Mouse (Mus musculus): Measurements from ENCODE around the gene Ric8a. TPM values are rescaled to one million over a fixed set of nuclear protein-coding genes. Genes with fewer than 3 reads are reported as not detected.
"Not testable (repeated sequence)": the region's sequence is repeated elsewhere in the genome, so short reads cannot be mapped to it uniquely, and the experiment has no call there.

Gene Ric8a
- polyA plus RNA-seq, 1 experiment: 103 TPM

DNA sequence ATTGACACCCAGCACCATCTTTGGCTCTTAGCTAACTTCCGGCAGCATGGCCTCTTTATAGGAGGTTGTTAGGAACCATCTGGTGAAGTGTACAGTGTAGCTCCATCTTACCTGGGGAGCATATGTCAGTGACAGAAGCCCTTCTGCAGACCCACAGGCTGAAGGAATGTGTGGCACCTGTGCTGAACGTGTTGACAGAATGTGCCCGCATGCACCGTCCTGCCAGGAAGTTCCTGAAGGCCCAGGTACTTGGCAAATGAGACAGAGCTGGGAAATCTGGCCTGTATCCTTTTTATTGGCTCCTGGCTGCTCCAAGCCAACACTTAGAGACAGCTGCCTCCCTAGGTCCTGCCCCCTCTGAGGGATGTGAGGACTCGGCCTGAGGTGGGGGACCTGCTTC is 4.0 kb downstream of the Ric8a start:
- TF ChIP-seq POLR2A (IDR thresholded peaks at IDR 0.05; ENCODE audit: borderline replicate concordance, extremely low read depth, insufficient read depth, insufficient read length, poor library complexity, severe bottlenecking) (no peak), CTCF (IDR thresholded peaks at IDR 0.05; ENCODE audit: borderline replicate concordance, extremely low read depth, insufficient read depth, insufficient read length) (no peak)
- DNase-seq (ENCODE audit: low read depth): no peak

- TF ChIP-seq CTCF (IDR thresholded peaks at IDR 0.05; ENCODE audit: borderline replicate concordance, extremely low read depth, insufficient read depth, insufficient read length): no peak
Observed at GRCm38 (mm10) chr7:140864761-140865160, 8.0 kb downstream of the Ric8a start.

DNA sequence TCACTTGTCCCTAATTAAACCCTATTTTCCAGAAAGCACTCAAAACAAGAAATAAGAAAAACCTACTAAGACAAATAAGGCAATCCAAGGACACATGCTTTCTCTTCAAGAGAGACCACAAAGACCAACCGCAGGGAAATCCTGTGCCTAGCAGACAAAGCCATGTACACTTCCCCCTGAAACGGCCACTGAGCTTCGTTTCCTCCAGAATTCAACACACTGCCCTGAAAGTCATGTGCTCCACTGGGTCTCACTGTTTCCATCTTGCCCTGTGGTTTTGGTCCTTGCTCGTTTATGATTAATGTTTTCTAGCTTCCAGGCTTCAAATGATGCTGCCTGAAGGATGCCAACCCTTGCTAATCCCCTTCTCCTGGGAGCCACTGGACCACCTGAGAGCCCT is 17.5 kb downstream of the Ric8a start:
- DNase-seq (ENCODE audit: low read depth): no peak
- TF ChIP-seq CTCF (IDR thresholded peaks at IDR 0.05; ENCODE audit: borderline replicate concordance, extremely low read depth, insufficient read depth, insufficient read length): no peak

More at GRCm38 (mm10) chr7:140864761-140865160, 8.0 kb downstream of the Ric8a start:
- DNase-seq (ENCODE audit: low read depth): no peak

- TF ChIP-seq POLR2A (IDR thresholded peaks at IDR 0.05; ENCODE audit: borderline replicate concordance, extremely low read depth, insufficient read depth, insufficient read length, poor library complexity, severe bottlenecking) (no peak), CTCF (IDR thresholded peaks at IDR 0.05; ENCODE audit: borderline replicate concordance, extremely low read depth, insufficient read depth, insufficient read length) (no peak)
- DNase-seq (ENCODE audit: low read depth): no peak
Observed at GRCm38 (mm10) chr7:140877364-140877763, 20.6 kb downstream of the Ric8a start.

DNA sequence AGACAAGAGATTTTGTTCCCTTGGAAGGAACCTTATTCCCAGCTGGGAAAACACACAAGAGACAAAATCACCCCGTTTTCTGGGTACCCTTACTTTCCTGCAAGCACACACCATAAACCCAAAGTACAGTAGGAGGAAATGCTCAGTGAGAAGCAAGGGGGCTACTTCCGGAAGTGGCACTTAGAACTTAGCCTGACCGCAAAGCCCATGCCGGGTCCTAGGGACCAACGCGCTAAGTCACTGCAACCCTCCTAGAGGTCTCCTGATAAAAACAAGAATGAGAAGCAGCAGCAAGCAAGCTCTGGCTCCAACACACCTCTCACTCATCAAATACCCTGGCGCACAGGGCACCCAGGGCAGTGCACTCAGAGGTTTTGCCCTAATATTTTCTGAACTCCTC is 22.6 kb downstream of the Ric8a start:
- DNase-seq (ENCODE audit: low read depth): no peak
- no peak for TF ChIP-seq POLR2A (IDR thresholded peaks at IDR 0.05; ENCODE audit: borderline replicate concordance, extremely low read depth, insufficient read depth, insufficient read length, poor library complexity, severe bottlenecking)
- TF ChIP-seq CTCF (IDR thresholded peaks at IDR 0.05; ENCODE audit: borderline replicate concordance, extremely low read depth, insufficient read depth, insufficient read length): no peak

DNA sequence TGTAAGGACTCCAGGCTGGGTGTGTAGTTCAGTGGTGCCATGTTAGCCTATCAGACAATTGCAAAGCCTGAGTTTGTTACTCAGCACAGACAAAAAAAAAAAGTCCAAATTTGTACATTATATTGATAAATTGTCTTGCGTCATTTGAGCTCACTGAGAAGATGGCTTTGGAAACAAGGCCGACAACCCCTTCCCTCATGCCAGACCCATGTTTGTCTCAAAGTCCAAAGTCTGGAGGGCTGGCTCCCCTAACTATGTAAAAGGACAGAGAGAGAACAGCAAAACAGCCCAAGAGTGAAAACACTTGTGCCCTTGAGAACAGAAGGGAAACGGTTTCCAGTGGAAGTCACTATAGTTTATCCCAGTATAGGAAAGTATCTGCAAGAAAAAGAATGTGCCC is 23.7 kb downstream of the Ric8a start:
- no peak for DNase-seq (ENCODE audit: low read depth)
- TF ChIP-seq CTCF (IDR thresholded peaks at IDR 0.05; ENCODE audit: borderline replicate concordance, extremely low read depth, insufficient read depth, insufficient read length) (no peak), POLR2A (IDR thresholded peaks at IDR 0.05; ENCODE audit: borderline replicate concordance, extremely low read depth, insufficient read depth, insufficient read length, poor library complexity, severe bottlenecking) (no peak)

DNA sequence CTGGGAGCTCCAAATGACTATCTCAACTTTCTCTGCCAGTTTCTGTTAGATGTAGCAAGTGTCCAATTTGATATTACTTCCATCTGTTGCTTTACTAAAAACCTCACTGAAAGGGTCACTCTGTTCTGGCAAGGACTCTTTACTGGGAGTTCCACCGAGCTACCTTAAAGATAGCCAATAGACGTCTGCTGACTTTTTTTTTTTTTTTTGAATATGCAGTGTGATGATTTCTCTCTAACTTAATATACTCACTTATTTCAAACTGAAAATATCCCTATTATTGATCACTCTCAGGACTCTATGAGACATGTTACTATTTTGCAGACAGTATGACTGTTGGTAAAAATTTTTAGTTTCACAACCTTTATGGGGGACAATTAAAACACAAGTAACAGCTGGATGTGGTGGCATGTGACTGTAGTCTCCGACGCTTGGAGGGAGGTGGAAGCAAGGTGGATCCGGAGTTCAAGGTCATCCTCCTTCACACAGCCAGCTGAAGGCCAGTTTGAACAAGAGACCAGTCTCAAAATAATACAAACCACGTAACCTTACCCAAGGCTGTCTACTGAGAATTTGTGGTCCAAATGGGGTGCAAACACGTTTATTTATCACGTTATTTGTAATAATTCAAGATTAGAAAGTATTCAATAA is 24.2 kb downstream of the Ric8a start:
- DNase-seq (ENCODE audit: low read depth): no peak
- no peak for TF ChIP-seq POLR2A (IDR thresholded peaks at IDR 0.05; ENCODE audit: borderline replicate concordance, extremely low read depth, insufficient read depth, insufficient read length, poor library complexity, severe bottlenecking)
- TF ChIP-seq CTCF (IDR thresholded peaks at IDR 0.05; ENCODE audit: borderline replicate concordance, extremely low read depth, insufficient read depth, insufficient read length): no peak

- peak; percentile 98 for DNase-seq (ENCODE audit: low read depth)
- TF ChIP-seq POLR2A (IDR thresholded peaks at IDR 0.05; ENCODE audit: borderline replicate concordance, extremely low read depth, insufficient read depth, insufficient read length, poor library complexity, severe bottlenecking) (0 out of 2 replicates have a peak, but pooled peaks have one; percentile 9), CTCF (IDR thresholded peaks at IDR 0.05; ENCODE audit: borderline replicate concordance, extremely low read depth, insufficient read depth, insufficient read length) (no peak)
Observed at GRCm38 (mm10) chr7:140881696-140882468, 25.1 kb downstream of the Ric8a start, which contains the start of the genes Psmd13 and Sirt3. Psmd13 (plus strand) TSS chr7:140881968. Sirt3 (minus strand) TSS chr7:140882309.

- no peak for DNase-seq (ENCODE audit: low read depth)
- TF ChIP-seq POLR2A (IDR thresholded peaks at IDR 0.05; ENCODE audit: borderline replicate concordance, extremely low read depth, insufficient read depth, insufficient read length, poor library complexity, severe bottlenecking) (no peak), CTCF (IDR thresholded peaks at IDR 0.05; ENCODE audit: borderline replicate concordance, extremely low read depth, insufficient read depth, insufficient read length) (no peak)
Observed at GRCm38 (mm10) chr7:140882469-140882803, 25.7 kb downstream of the Ric8a start.

DNA sequence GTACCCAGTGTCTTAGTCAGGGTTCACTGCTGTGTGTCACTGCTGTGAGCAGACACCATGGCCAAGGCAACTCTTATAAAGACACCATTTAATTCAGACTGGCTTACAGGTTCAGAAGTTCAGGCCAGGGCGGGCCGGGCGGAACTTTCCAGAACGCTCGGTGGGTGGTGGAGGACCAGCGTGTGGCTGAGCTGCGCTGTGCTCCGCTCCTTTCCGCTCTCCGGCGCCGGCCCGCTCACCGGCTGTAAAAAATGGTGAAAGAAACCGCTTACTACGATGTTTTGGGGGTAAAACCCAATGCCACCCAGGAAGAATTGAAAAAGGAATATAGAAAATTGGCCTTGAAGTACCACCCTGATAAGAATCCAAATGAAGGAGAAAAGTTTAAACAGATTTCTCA is 33.9 kb downstream of the Ric8a start:
- not testable (repeated sequence) for DNase-seq (ENCODE audit: low read depth)

DNA sequence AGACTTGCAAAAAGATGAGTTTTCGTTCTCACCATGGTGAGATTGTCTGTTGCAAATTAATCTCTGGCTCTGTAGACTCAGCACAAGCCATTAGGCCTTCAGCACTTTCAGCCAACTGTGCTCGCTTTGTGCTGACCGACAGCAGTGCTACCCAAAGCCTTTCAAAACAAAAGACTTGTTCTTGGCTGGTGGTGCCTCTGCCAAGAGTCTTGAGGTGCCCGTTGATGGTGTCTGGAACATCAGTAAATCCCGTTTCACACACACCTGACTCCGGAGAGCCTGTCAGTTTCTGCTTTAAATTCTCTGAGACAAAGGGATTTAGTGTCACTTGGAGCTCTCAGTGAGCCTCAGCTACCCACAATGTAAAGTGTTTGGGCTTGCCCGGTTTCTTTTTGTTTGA is 37.3 kb downstream of the Ric8a start:
- DNase-seq (ENCODE audit: low read depth): no peak
- TF ChIP-seq CTCF (IDR thresholded peaks at IDR 0.05; ENCODE audit: borderline replicate concordance, extremely low read depth, insufficient read depth, insufficient read length) (no peak), POLR2A (IDR thresholded peaks at IDR 0.05; ENCODE audit: borderline replicate concordance, extremely low read depth, insufficient read depth, insufficient read length, poor library complexity, severe bottlenecking) (no peak)

DNA sequence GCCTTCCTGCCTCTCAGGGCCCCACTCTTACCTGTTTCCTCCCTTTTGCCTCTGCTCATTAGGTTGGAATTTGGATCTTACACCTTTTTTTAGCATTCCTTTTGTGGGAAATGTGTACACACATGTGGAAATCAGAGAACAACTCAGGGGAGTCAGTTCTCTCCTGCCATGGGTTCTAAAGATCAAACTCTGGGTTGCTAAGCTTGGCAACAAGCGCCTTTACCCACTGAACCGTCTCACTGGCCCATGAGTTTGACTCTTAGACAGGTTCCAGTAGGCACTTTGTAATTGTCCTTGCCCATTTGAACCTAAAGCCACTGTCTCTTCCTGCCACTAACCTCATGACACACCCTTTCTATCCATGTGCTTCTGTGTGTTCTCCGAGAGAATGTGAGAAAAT is 37.9 kb downstream of the Ric8a start:
- TF ChIP-seq CTCF (IDR thresholded peaks at IDR 0.05; ENCODE audit: borderline replicate concordance, extremely low read depth, insufficient read depth, insufficient read length): no peak
- TF ChIP-seq POLR2A (IDR thresholded peaks at IDR 0.05; ENCODE audit: borderline replicate concordance, extremely low read depth, insufficient read depth, insufficient read length, poor library complexity, severe bottlenecking): no peak
- no peak for DNase-seq (ENCODE audit: low read depth)
